Mouse (Mus musculus): Measurements from ENCODE around the gene Fbxl15. TPM values are rescaled to one million over a fixed set of nuclear protein-coding genes. Genes with fewer than 3 reads are reported as not detected.
A peak's percentile ranks its signal among the peaks of the same experiment; 100 is the strongest.

The Fbxl15 gene
- polyA plus RNA-seq, 1 experiment from 2014 or later: 26.0 TPM

DNA sequence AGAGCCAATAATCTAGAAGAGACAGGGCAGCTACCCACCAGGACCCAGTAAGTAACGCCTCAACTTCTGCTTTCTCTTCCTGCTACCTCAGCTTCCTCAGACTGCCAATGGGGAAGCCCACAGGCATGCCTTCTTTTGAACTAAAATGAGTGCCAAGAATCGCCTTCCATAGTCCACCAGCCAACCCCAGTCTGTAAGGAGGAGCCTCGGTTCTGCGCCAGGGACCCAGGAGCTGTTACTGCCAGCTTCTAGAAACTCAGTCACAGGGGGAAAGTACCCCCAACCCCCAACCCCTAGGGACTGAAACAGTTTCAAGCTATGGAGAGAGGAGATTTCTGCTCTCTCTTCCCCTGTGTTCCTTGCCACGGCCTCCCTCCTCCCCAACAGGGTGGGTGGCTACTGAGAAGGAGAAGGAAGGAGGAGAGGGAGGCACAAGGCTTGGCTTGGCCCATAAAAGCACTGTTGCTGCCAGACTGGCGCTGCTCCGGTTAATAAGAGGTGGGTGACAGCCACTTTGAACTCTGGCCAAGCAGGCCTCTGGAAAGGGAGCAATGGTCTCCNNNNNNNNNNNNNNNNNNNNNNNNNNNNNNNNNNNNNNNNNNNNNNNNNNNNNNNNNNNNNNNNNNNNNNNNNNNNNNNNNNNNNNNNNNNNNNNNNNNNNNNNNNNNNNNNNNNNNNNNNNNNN lies 11.4 kb downstream of the Fbxl15 start:
- Histone ChIP-seq H3K4me2 (replicated peaks; ENCODE audit: low read depth, low read length) (no peak overlapping the region), H3K36me3 (ENCODE audit: insufficient read depth, low read length) (no peaks in the 10 kb centered on the region), H3K4me1 (ENCODE audit: insufficient read depth, low read length) (peaks cover 14% of the 10 kb centered on the region), H3K9me3 (ENCODE audit: low read length) (no peaks in the 10 kb centered on the region), H3K9ac (replicated peaks; ENCODE audit: low read length) (peak overlapping the region; percentile 67; the same call in 1 of the 2 replicates), H3K27me3 (ENCODE audit: insufficient read depth, low read length) (0 out of 2 replicates have a peak, but pooled peaks cover 2% of the 10 kb centered on the region), H3K27ac (ENCODE audit: low read length) (no peak overlapping the region; the same call in 1 of the 2 replicates), H3K4me3 (ENCODE audit: low read length) (peak overlapping the region; percentile 90; the same call in 1 of the 2 replicates)
- whole genome bisulfite sequencing: 72% methylated on average over 7 of the region's 7 CpGs
- no peak for ATAC-seq (ENCODE audit: low FRiP score, low TSS enrichment)

DNA sequence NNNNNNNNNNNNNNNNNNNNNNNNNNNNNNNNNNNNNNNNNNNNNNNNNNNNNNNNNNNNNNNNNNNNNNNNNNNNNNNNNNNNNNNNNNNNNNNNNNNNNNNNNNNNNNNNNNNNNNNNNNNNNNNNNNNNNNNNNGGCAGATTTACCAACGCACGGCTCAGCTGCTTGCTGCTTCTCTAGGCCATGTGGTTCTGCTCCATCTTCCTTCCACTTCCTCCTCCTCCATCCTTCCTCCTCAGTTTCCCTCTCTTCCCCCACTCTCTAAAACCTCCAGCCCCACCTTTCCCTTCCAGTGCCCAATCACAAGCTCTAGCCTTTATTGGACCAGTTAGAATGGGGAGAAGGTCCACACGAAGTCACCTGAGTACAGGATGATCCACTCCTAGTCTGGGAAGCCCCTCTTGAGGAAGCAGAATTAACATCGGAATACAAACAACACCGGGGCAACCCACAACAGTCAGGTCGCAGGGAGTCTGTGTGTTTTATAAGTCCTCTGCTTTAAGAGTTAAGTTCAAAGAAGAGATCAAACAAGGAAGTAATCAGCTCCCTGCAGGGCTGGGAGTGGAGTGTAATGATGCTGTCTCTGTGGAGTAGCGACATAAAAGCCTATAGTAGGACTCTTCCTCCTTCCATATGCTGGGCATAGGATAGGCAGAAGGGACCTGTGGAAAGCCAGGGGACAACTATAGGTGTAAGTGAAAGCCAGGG lies 16.9 kb downstream of the Fbxl15 start:
- Histone ChIP-seq H3K4me3 (ENCODE audit: low read length) (no peak overlapping the region), H3K36me3 (ENCODE audit: insufficient read depth, low read length) (no peaks in the 10 kb centered on the region), H3K4me2 (replicated peaks; ENCODE audit: low read depth, low read length) (no peak overlapping the region), H3K4me1 (ENCODE audit: insufficient read depth, low read length) (peaks cover 12% of the 10 kb centered on the region), H3K27me3 (ENCODE audit: insufficient read depth, low read length) (0 out of 2 replicates have a peak, but pooled peaks cover 2% of the 10 kb centered on the region), H3K9ac (replicated peaks; ENCODE audit: low read length) (no peak overlapping the region), H3K9me3 (ENCODE audit: low read length) (no peaks in the 10 kb centered on the region), H3K27ac (ENCODE audit: low read length) (no peak overlapping the region)
- 16% methylated on average over 7 of the region's 7 CpGs for WGBS
- no peak for ATAC-seq (ENCODE audit: low FRiP score, low TSS enrichment)

DNA sequence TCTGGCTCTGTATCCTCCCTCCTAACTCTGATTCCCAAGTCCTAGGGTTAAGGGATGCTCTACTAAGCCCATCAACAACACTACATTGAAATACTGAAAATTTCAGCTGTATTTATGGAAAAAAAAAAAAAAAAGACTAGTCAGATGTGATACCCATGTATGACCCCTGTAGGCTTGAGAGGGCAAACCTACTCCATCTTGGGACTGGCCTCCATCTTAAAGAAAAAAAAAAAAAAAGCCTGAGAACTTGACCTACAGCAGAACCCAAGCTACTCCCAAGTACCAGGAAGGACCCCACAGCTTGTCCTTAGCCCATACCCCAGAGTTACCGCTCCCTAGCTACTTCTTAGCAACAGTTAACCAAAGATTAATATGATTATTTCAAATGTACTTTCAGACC lies 19.2 kb downstream of the Fbxl15 start:
- no peaks in the 10 kb centered on the region for H3K36me3 ChIP-seq (ENCODE audit: insufficient read depth, low read length)
- no peak overlapping the region for H3K27ac ChIP-seq (ENCODE audit: low read length)
- H3K4me2 ChIP-seq (replicated peaks; ENCODE audit: low read depth, low read length): no peak overlapping the region
- 97% methylated on average over 1 of the region's 1 CpGs for WGBS
- H3K9ac ChIP-seq (replicated peaks; ENCODE audit: low read length): no peak overlapping the region
- no peaks in the 10 kb centered on the region for H3K9me3 ChIP-seq (ENCODE audit: low read length)
- H3K4me1 ChIP-seq (ENCODE audit: insufficient read depth, low read length): peaks cover 17% of the 10 kb centered on the region
- no peak overlapping the region for H3K4me3 ChIP-seq (ENCODE audit: low read length)
- H3K27me3 ChIP-seq (ENCODE audit: insufficient read depth, low read length): 0 out of 2 replicates have a peak, but pooled peaks cover 2% of the 10 kb centered on the region
- ATAC-seq (ENCODE audit: low FRiP score, low TSS enrichment): no peak

DNA sequence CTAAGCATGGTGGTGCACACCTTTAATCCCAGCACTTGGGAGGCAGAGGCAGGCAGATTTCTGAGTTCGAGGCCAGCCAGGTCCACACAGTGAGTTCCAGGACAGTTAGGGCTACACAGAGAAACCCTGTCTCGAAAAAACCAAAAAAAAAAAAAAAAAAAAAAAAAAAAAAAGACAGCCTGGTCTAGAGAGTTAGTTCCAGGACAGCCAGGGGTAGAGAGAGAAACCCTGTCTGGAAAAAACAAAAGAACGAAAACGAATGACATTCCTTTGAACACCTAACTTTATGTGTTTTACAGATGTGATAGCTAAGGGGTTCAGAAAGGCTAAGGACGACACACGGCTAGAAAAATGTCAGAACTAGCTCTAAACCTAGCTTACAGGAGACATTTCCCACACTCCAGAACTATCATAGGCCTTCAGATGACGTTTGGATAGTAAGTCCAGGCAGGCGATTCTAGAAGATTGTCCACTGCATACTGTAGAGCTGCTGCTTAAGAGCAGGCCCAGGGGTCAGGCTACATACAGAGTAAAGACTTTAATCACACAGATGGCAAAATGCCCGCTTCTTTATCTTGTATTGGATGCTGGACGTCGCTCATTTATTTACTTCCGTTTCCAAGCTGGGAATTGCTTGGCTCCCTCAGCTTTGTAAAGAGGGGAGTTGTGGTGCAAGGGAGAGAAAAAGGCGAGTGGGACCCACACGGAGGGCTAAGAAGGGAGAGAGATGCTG lies 20.1 kb downstream of the Fbxl15 start:
- H3K27me3 ChIP-seq (ENCODE audit: insufficient read depth, low read length): 0 out of 2 replicates have a peak, but pooled peaks cover 2% of the 10 kb centered on the region
- H3K27ac ChIP-seq (ENCODE audit: low read length): peak overlapping the region; percentile 77
- H3K36me3 ChIP-seq (ENCODE audit: insufficient read depth, low read length): no peaks in the 10 kb centered on the region
- peak overlapping the region; percentile 72 for H3K4me3 ChIP-seq (ENCODE audit: low read length)
- peaks cover 17% of the 10 kb centered on the region for H3K4me1 ChIP-seq (ENCODE audit: insufficient read depth, low read length)
- peak overlapping the region; percentile 86 for H3K9ac ChIP-seq (replicated peaks; ENCODE audit: low read length)
- H3K9me3 ChIP-seq (ENCODE audit: low read length): no peaks in the 10 kb centered on the region
- ATAC-seq (ENCODE audit: low FRiP score, low TSS enrichment): no peak
- H3K4me2 ChIP-seq (replicated peaks; ENCODE audit: low read depth, low read length): peak overlapping the region; percentile 96
- 29% methylated on average over 14 of the region's 14 CpGs for WGBS

DNA sequence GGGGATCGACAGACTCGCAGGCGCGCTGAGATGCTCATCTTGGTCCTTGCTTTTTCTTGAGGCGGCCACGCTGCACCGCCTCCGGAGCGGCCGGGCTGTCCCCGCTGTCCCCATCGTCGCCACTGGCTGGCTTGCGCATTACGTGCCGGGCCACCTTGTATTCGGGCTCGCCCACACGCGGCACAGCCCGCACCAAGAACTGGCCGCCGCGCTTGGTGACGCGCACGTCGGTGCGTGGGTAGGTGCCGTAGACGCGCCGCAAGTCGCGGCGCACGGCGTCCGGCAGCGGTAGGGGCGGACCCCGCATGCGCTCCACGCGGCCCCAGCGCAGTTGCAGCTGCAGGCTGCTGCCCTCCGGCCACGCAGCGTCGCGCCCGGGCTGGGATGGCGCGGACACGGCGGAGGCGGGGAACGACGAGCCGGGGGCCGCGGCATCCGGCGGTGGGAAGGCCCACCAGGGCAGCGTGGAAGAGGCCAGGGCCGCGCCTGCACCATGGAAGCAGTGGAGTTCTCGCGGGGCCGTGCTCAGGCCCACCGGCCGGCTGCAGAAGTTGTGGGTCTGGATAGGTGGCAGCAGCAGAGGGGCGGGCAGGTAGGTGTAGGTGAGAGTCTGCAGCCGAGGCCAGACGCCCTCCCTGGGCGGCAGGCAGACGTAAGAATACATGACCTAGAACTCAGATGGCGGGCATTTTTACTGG lies 20.9 kb downstream of the Fbxl15 start:
- ATAC-seq (ENCODE audit: low FRiP score, low TSS enrichment): peak; percentile 91
- no peaks in the 10 kb centered on the region for H3K27me3 ChIP-seq (ENCODE audit: insufficient read depth, low read length)
- H3K4me1 ChIP-seq (ENCODE audit: insufficient read depth, low read length): peaks cover 17% of the 10 kb centered on the region
- peak overlapping the region; percentile 96 for H3K4me2 ChIP-seq (replicated peaks; ENCODE audit: low read depth, low read length)
- H3K9ac ChIP-seq (replicated peaks; ENCODE audit: low read length): peak overlapping the region; percentile 86
- H3K36me3 ChIP-seq (ENCODE audit: insufficient read depth, low read length): no peaks in the 10 kb centered on the region
- H3K9me3 ChIP-seq (ENCODE audit: low read length): no peaks in the 10 kb centered on the region
- peak overlapping the region; percentile 77 for H3K27ac ChIP-seq (ENCODE audit: low read length)
- under 1% methylated on average over 65 of the region's 78 CpGs for WGBS
- peak overlapping the region; percentile 72 for H3K4me3 ChIP-seq (ENCODE audit: low read length)

DNA sequence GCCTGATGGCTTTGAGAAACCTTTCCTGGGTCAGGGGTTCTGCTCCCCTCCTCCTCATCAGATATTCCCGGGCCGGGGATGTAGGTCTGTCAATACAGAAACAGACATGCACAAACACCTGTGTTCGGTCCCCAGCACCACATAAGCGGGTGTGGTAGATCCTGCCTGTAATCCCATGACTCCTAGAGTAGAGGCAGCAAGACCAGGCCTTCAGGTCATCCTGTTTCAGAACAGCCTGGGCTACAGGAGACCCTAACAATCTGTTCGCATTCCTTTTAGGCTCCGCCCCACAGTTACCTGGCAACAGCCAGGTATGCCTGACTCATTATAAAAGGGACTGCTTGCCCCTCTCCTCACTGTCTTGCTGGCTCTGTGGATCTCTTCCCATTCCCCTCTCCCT lies 21.6 kb downstream of the Fbxl15 start:
- H3K27ac ChIP-seq (ENCODE audit: low read length): no peak overlapping the region
- H3K27me3 ChIP-seq (ENCODE audit: insufficient read depth, low read length): no peaks in the 10 kb centered on the region
- H3K36me3 ChIP-seq (ENCODE audit: insufficient read depth, low read length): no peaks in the 10 kb centered on the region
- 24% methylated on average over 6 of the region's 6 CpGs for WGBS
- peak; percentile 41; the same call in 1 of the 2 replicates for ATAC-seq (ENCODE audit: low FRiP score, low TSS enrichment)
- no peaks in the 10 kb centered on the region for H3K9me3 ChIP-seq (ENCODE audit: low read length)
- peaks cover 17% of the 10 kb centered on the region for H3K4me1 ChIP-seq (ENCODE audit: insufficient read depth, low read length)
- H3K4me3 ChIP-seq (ENCODE audit: low read length): peak overlapping the region; percentile 72
- peak overlapping the region; percentile 96 for H3K4me2 ChIP-seq (replicated peaks; ENCODE audit: low read depth, low read length)
- peak overlapping the region; percentile 86 for H3K9ac ChIP-seq (replicated peaks; ENCODE audit: low read length)

DNA sequence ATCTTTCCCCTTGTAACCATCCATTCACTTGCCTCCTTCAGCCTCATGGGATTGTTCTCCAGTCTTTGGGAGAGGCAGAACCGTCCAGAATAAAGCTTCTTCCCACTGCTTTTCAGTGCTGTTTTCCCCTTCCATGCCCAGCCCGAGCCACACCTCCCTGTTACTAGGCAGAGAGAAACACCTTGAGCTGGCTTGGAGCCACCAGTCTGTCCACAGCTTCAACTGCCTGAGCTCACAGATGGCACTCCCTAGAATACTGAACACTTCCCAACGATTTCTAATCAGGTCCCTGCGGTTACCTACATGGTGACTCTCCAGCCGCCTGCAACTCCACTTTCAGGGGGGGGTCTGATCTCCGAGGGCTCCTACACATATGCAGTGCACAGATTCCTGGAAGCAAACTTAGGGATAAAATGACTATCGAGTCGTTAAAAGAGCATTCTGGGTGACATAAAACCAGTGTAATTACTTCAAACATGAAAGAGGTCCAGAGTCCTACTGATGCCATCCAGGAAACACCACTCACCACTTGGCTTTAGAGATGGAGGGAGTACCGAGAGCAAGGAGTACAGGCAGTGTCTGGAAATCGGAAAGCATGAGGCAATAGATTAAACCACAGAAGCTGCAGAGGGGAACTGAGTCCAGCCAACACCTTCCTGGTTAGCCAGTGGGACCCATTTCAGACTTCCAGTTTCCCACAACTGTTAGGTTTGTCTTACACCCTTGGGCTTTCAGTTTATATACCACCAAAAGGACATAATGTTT lies 22.4 kb downstream of the Fbxl15 start, which contains the start of gene 2310034G01Rik:
2310034G01Rik (minus strand) TSS at position 135 of the 765 bp plus-strand sequence.
- Histone ChIP-seq H3K9me3 (ENCODE audit: low read length) (no peaks in the 10 kb centered on the region), H3K4me2 (replicated peaks; ENCODE audit: low read depth, low read length) (peak within 1 kb of the TSS; percentile 96), H3K4me3 (ENCODE audit: low read length) (peak within 1 kb of the TSS; percentile 72), H3K4me1 (ENCODE audit: insufficient read depth, low read length) (peaks cover 17% of the 10 kb centered on the region), H3K27me3 (ENCODE audit: insufficient read depth, low read length) (peaks cover under 1% of the 10 kb centered on the region; the same call in 1 of the 2 replicates), H3K27ac (ENCODE audit: low read length) (peak within 1 kb of the TSS; percentile 77; the same call in 1 of the 2 replicates), H3K36me3 (ENCODE audit: insufficient read depth, low read length) (no peaks in the 10 kb centered on the region), H3K9ac (replicated peaks; ENCODE audit: low read length) (peak within 1 kb of the TSS; percentile 86)
- no peak for ATAC-seq (ENCODE audit: low FRiP score, low TSS enrichment)
- WGBS: 59% methylated on average over 10 of the region's 10 CpGs

DNA sequence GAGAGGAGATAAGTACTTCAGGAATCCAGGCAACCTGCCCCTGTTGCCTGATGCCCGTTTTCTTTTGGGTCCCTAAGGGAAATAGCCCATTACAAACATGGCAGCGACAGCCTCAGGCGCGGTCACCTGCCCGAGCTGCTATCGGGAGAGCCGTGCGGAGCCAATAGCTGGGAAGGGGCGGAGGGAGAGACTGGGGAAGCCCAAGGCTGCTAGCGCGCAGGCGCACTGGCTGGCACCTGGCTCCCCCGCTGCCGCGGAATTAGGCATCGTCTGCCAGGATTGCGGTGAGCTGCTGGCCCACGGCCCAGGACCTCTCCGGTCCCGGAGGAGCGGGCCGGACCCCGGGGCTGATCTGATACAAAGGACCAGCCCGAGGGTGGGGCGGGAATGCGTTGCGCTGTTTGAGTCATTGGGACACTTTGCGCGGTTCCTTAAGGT lies 28.7 kb downstream of the Fbxl15 start:
- peaks cover 13% of the 10 kb centered on the region for H3K4me1 ChIP-seq (ENCODE audit: insufficient read depth, low read length)
- H3K36me3 ChIP-seq (ENCODE audit: insufficient read depth, low read length): no peaks in the 10 kb centered on the region
- peak overlapping the region; percentile 90 for H3K4me2 ChIP-seq (replicated peaks; ENCODE audit: low read depth, low read length)
- no peaks in the 10 kb centered on the region for H3K9me3 ChIP-seq (ENCODE audit: low read length)
- peak overlapping the region; percentile 60 for H3K4me3 ChIP-seq (ENCODE audit: low read length)
- peaks cover 6% of the 10 kb centered on the region; the same call in 1 of the 2 replicates for H3K27me3 ChIP-seq (ENCODE audit: insufficient read depth, low read length)
- H3K27ac ChIP-seq (ENCODE audit: low read length): no peak overlapping the region
- ATAC-seq (ENCODE audit: low FRiP score, low TSS enrichment): peak; percentile 86
- peak overlapping the region; percentile 74 for H3K9ac ChIP-seq (replicated peaks; ENCODE audit: low read length)
- WGBS: under 1% methylated on average over 28 of the region's 29 CpGs

Measured in kidney, embryonic 16.5 days (tissue).